Mouse (Mus musculus) forebrain, embryonic 10.5 days (tissue): ENCODE measurements around the gene Rbm17. TPM values are rescaled to one million over a fixed set of nuclear protein-coding genes. Genes with fewer than 3 reads are reported as not detected.

Experiments used
- DNase-seq: peaks from one replicate; pipeline ENCODE4 v3.0.0-alpha.2; 2017; ENCODE audit warnings: low spot score; ENCODE audit errors: extremely low spot score
- H3K27ac ChIP-seq: fragments of 300-500 bp; sonication (generic); 2 replicates; pipeline ENCODE4 v1.5.1; 2016; ENCODE audit warnings: mild to moderate bottlenecking
- H3K27me3 ChIP-seq: fragments of 300-500 bp; sonication (generic); 2 replicates; pipeline ENCODE4 v1.6.1; 2016; ENCODE audit warnings: mild to moderate bottlenecking; ENCODE audit not compliant: poor library complexity, severe bottlenecking
- H3K36me3 ChIP-seq: fragments of 300-500 bp; sonication (generic); replicated peaks from 2 replicates; pipeline ENCODE4 v1.6.1; 2016; ENCODE audit warnings: mild to moderate bottlenecking, moderate library complexity
- H3K4me1 ChIP-seq: fragments of 300-500 bp; sonication (generic); 2 replicates; pipeline ENCODE4 v1.6.1; 2016
- H3K4me3 ChIP-seq: fragments of 300-500 bp; sonication (generic); 2 replicates; pipeline ENCODE4 v1.5.1; 2016; ENCODE audit warnings: mild to moderate bottlenecking, moderate library complexity
- H3K9me3 ChIP-seq: fragments of 300-500 bp; sonication (generic); 2 replicates; pipeline ENCODE4 v1.6.1; 2016; ENCODE audit warnings: mild to moderate bottlenecking, moderate library complexity
- WGBS: fragments of 180-500 bp; shearing (Covaris S2); methylation state at CpG from one replicate; pipeline ENCODE4 v1.1.7; 2016; 5-methylcytosine and 5-hydroxymethylcytosine counted together
- polyA plus RNA-seq: library from polyadenylated mRNA; unstranded; fragments of >200 nt; fragmentation: Nextera tagmentation; extraction: Ambion mirVana; gene quantifications from 2 replicates; pipeline ENCODE4 v1.2.1, GENCODE M21; 2016

The Rbm17 gene
- 203 and 213 TPM in 2 replicates for polyA plus RNA-seq

DNA sequence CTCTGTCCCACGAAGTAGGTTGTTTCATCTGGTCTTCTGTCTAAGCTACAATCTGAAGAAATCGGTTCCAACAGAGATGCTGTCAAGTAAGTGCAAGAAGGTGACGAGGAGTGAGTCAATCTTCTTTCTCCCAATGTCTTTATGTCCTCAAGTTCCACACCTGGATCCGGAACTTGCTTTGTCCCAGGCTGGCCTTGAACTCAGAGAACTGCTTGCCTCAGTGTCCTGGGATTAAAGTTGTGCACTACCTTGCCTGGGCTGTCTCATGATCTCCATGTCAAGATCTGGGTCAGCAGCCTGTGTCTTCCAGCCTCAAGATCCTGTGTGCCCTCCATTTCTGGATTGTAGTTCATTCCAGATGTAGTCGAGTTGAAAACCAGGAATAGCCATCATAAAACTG lies at the start of gene Rbm17:
Gene Rbm17, minus strand, starts transcription at position 101 of the 400 bp plus-strand sequence.
- no peak for DNase-seq
- Histone ChIP-seq H3K36me3 (peaks cover 23% of the 10 kb centered on the region), H3K27me3 (no peaks in the 10 kb centered on the region), H3K9me3 (no peaks in the 10 kb centered on the region), H3K4me1 (peaks cover 12% of the 10 kb centered on the region), H3K4me3 (peak within 1 kb of the TSS; percentile 94), H3K27ac (peak within 1 kb of the TSS; percentile 97)
- WGBS: 82% methylated on average over 5 of the region's 5 CpGs

- Histone ChIP-seq H3K9me3 (no peaks in the 10 kb centered on the region), H3K4me3 (no peak overlapping the region), H3K36me3 (no peaks in the 10 kb centered on the region), H3K27me3 (no peaks in the 10 kb centered on the region), H3K27ac (no peak overlapping the region), H3K4me1 (no peaks in the 10 kb centered on the region)
- WGBS: 69% methylated on average over 6 of the region's 6 CpGs
- DNase-seq: no peak
These were observed 49.4 kb upstream of the Rbm17 start for GRCm38 (mm10) chr2:11653330-11653729.

- Histone ChIP-seq H3K4me1 (no peaks in the 10 kb centered on the region), H3K4me3 (no peak overlapping the region), H3K27ac (no peak overlapping the region), H3K9me3 (no peaks in the 10 kb centered on the region), H3K27me3 (no peaks in the 10 kb centered on the region), H3K36me3 (no peaks in the 10 kb centered on the region)
- WGBS: 80% methylated on average over 2 of the region's 2 CpGs
- no peak for DNase-seq
These were observed 48.8 kb upstream of the Rbm17 start for GRCm38 (mm10) chr2:11652780-11653179.

- H3K4me3 ChIP-seq: no peak overlapping the region
- no peaks in the 10 kb centered on the region for H3K27me3 ChIP-seq
- WGBS: 81% methylated on average over 3 of the region's 3 CpGs
- no peaks in the 10 kb centered on the region for H3K4me1 ChIP-seq
- no peaks in the 10 kb centered on the region for H3K9me3 ChIP-seq
- no peaks in the 10 kb centered on the region for H3K36me3 ChIP-seq
- no peak for DNase-seq
- H3K27ac ChIP-seq: no peak overlapping the region
These were observed 48.2 kb upstream of the Rbm17 start for GRCm38 (mm10) chr2:11652196-11652595.

GRCm38 (mm10) chr2:11651476-11651875 lies 47.5 kb upstream of the Rbm17 start:
- no peak overlapping the region for H3K27ac ChIP-seq
- no peak for DNase-seq
- no peaks in the 10 kb centered on the region for H3K4me1 ChIP-seq
- 74% methylated on average over 3 of the region's 3 CpGs for WGBS
- no peaks in the 10 kb centered on the region for H3K27me3 ChIP-seq
- no peaks in the 10 kb centered on the region for H3K9me3 ChIP-seq
- no peak overlapping the region for H3K4me3 ChIP-seq
- no peaks in the 10 kb centered on the region for H3K36me3 ChIP-seq

DNA sequence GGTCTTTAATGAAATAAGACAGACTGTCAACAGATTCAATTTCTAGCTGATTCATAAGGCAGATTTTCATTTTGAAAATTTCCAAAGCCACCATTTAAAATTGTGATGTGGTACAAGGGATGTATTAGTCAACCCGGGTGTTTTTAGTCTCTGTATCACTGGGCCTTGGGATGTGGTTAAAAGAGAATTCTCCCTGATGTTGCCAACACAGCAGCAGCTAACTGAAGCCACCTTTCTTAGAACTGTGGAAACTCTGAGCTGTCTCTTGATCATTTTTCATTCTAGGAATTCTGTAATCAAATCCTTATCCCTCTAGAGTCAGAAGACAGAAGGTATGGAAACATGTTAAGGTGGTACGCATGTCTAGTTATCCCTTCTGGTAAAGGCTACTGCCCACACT lies 41.3 kb upstream of the Rbm17 start:
- Histone ChIP-seq H3K27ac (no peak overlapping the region), H3K27me3 (no peaks in the 10 kb centered on the region), H3K9me3 (no peaks in the 10 kb centered on the region), H3K36me3 (no peaks in the 10 kb centered on the region), H3K4me1 (no peaks in the 10 kb centered on the region), H3K4me3 (no peak overlapping the region)
- 93% methylated on average over 2 of the region's 2 CpGs for WGBS
- no peak for DNase-seq

DNA sequence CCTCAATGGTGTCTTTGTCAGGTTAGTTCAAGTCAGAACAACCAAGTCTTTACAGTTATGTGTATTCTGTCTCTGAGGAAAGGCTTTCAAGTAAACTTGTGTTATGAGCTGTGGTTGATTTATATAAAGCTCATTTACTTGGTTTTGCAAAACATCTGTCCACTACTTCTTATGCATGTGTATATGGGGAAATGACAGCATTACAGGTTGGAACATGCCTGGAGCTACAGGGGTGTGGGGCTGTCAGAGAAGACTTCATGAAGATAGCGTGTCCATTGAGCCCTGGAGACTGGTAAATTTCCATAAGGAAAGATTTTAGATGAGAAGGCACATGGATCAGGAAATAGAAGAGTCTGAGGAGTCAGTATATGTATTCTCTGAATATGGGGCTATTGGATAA lies 40.1 kb upstream of the Rbm17 start:
- H3K27me3 ChIP-seq: no peaks in the 10 kb centered on the region
- H3K9me3 ChIP-seq: no peaks in the 10 kb centered on the region
- 76% methylated on average over 1 of the region's 1 CpGs for WGBS
- H3K27ac ChIP-seq: no peak overlapping the region
- DNase-seq: no peak
- no peaks in the 10 kb centered on the region for H3K4me1 ChIP-seq
- H3K36me3 ChIP-seq: no peaks in the 10 kb centered on the region
- no peak overlapping the region for H3K4me3 ChIP-seq

- no peak within 1 kb of the TSS for H3K4me3 ChIP-seq
- H3K27ac ChIP-seq: no peak within 1 kb of the TSS
- no peaks in the 10 kb centered on the region for H3K4me1 ChIP-seq
- DNase-seq: no peak
- H3K27me3 ChIP-seq: no peaks in the 10 kb centered on the region
- WGBS: 94% methylated on average over 3 of the region's 3 CpGs
- H3K36me3 ChIP-seq: no peaks in the 10 kb centered on the region
- no peaks in the 10 kb centered on the region for H3K9me3 ChIP-seq
These were observed 38.5 kb upstream of the Rbm17 start, which contains the start of gene Il2ra for GRCm38 (mm10) chr2:11642451-11642941. Gene Il2ra, plus strand, starts transcription at chr2:11642807.

DNA sequence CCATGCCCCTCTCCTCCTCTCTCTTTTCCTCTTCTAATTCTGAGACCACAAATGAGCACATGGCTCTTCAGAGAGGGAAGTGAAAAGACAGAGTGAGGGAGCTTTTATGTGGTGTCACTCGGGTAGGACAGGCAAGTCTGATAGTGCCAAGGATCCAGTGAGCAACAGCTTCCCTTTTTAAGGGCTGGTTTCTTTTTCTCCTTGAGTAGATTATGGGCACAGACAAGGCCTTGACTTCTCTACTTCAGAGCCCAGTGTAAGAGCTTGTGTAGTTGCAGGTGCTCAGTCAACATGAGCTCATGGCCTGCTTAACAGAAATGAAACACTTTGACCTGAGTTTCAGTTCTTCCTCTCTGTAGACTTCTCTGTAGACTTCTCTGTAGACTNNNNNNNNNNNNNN lies 33.2 kb upstream of the Rbm17 start:
- Histone ChIP-seq H3K9me3 (no peaks in the 10 kb centered on the region), H3K36me3 (no peaks in the 10 kb centered on the region), H3K4me1 (no peaks in the 10 kb centered on the region), H3K4me3 (no peak overlapping the region), H3K27ac (no peak overlapping the region), H3K27me3 (no peaks in the 10 kb centered on the region)
- no peak for DNase-seq
- WGBS: 59% methylated on average over 1 of the region's 1 CpGs

DNA sequence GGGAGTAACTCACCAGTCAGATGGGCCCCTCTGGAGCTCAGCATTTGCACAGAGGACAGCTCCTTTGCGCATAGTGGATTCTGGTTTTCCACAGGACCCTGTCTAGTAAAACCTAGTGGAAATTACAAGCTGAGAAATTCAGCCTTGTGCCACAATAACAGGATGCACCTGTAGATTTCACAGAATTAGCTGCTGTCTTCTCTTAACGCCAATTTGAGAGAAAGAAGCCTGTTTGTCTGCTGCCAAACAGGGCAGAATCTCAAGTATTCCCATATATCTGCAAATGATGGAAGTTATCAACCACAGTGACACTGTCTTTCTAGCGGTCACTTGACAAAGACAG lies 32.2 kb upstream of the Rbm17 start:
- WGBS: 81% methylated on average over 3 of the region's 3 CpGs
- no peak overlapping the region for H3K4me3 ChIP-seq
- H3K4me1 ChIP-seq: no peaks in the 10 kb centered on the region
- no peak overlapping the region for H3K27ac ChIP-seq
- no peaks in the 10 kb centered on the region for H3K36me3 ChIP-seq
- DNase-seq: no peak
- no peaks in the 10 kb centered on the region for H3K9me3 ChIP-seq
- no peaks in the 10 kb centered on the region for H3K27me3 ChIP-seq

DNA sequence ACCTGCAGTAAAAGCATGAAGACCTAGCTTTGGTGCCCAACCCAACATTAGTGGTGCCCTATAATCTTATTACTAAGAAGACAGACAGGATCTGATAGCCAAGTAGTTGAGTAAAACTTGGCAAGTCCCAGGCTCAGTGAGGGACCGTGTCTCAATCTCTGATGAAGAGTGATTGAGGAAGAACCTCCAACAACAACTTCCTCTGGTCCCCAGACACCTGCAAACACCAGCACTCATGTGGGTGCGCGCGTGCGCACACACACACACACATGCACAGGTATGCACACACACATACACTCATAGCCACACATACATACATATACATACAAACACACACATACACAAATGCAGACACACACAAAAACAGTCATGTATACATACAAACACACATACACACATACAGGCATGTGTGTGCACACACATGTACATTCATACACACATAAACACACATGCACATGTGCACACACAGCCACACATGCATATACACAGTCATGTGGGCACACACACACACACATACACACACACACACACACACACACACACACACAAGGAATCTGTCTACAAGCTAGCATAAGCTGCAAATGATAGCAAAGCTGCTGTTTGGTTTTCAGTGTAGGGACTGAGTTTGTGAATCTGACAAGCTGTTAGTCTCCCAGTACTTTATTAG lies 31.7 kb upstream of the Rbm17 start:
- Histone ChIP-seq H3K4me3 (no peak overlapping the region), H3K36me3 (no peaks in the 10 kb centered on the region), H3K27me3 (no peaks in the 10 kb centered on the region), H3K27ac (no peak overlapping the region), H3K4me1 (no peaks in the 10 kb centered on the region), H3K9me3 (no peaks in the 10 kb centered on the region)
- no peak for DNase-seq
- WGBS: 97% methylated on average over 5 of the region's 5 CpGs

DNA sequence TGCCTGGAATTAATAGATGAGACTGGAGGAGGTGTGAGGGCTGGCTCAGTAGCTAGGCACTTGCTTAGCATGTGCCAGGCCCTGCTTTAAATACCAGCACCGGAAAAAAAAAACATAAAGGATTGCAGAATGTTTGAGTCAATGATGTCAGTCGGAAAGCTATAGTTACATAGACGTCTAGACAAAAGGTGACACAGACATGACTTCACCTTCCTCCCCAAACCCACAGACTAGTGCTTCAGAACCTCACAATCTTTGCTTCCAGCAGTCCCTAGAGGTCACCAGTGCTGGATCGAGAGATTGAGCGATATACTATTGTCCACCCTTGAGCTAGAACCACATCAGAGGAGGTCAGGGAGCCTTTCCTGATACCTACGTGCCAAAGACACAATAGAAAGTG lies 31.1 kb upstream of the Rbm17 start:
- Histone ChIP-seq H3K4me1 (no peaks in the 10 kb centered on the region), H3K27ac (no peak overlapping the region), H3K27me3 (no peaks in the 10 kb centered on the region), H3K4me3 (no peak overlapping the region), H3K36me3 (no peaks in the 10 kb centered on the region), H3K9me3 (no peaks in the 10 kb centered on the region)
- no peak for DNase-seq
- 87% methylated on average over 6 of the region's 6 CpGs for WGBS

- Histone ChIP-seq H3K4me1 (no peaks in the 10 kb centered on the region), H3K27me3 (no peaks in the 10 kb centered on the region), H3K27ac (no peak within 1 kb of the TSS), H3K9me3 (no peaks in the 10 kb centered on the region), H3K36me3 (no peaks in the 10 kb centered on the region), H3K4me3 (no peak within 1 kb of the TSS)
- 91% methylated on average over 5 of the region's 5 CpGs for WGBS
- DNase-seq: no peak
These were observed 21.9 kb upstream of the Rbm17 start, which contains the start of gene Gm17490 for GRCm38 (mm10) chr2:11625890-11626289. Gene Gm17490, minus strand, starts transcription at chr2:11626264.

DNA sequence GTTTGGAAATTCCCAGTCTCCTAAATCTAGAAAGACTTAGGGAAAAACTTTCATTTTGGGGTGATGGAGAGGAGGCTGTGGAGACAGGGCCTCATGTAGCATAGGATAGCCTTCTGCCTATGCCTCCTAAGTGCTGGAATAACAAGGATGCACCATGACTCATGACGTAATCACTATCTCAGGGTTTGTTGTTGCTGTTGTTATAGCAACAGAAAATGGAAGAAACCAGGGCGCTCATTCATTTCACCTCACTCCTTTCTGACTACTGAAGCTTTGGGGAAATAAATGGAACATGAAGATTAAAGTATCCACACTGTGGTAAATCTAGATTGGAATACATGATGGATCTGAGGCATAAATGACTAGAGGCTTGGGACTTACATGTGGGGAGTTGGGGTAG lies 19.8 kb upstream of the Rbm17 start:
- no peaks in the 10 kb centered on the region for H3K36me3 ChIP-seq
- no peaks in the 10 kb centered on the region for H3K27me3 ChIP-seq
- H3K9me3 ChIP-seq: no peaks in the 10 kb centered on the region
- DNase-seq: no peak
- 94% methylated on average over 2 of the region's 2 CpGs for WGBS
- H3K4me1 ChIP-seq: no peaks in the 10 kb centered on the region
- no peak overlapping the region for H3K4me3 ChIP-seq
- H3K27ac ChIP-seq: no peak overlapping the region
